Mouse (Mus musculus) retina, postnatal 1 day (tissue): ENCODE results near the gene Acp7.
"Not testable (repeated sequence)": the region's sequence is repeated elsewhere in the genome, so short reads cannot be mapped to it uniquely, and the experiment has no call there.

Experiments
- DNase-seq: peaks from one replicate; pipeline ENCODE4 v3.0.0-alpha.2; 2012

Acp7 gene

GRCm38 (mm10) chr7:28631073-28631472 is at the start of gene Acp7:
Acp7 (minus strand) TSS chr7:28631332.
- DNase-seq = no peak

- DNase-seq = no peak
Observed at GRCm38 (mm10) chr7:28677624-28678023, 46.5 kb upstream of the Acp7 start.

GRCm38 (mm10) chr7:28676811-28677541 is 45.8 kb upstream of the Acp7 start:
- DNase-seq = no peak

- DNase-seq = peak; percentile 51
Observed at GRCm38 (mm10) chr7:28675746-28676145, 44.6 kb upstream of the Acp7 start.

GRCm38 (mm10) chr7:28674994-28675393 is 43.9 kb upstream of the Acp7 start:
- DNase-seq = no peak

- DNase-seq = not testable (repeated sequence)
Observed at GRCm38 (mm10) chr7:28672786-28673185, 41.7 kb upstream of the Acp7 start.

- DNase-seq = no peak
Observed at GRCm38 (mm10) chr7:28672276-28672675, 41.1 kb upstream of the Acp7 start.

- DNase-seq = no peak
Observed at GRCm38 (mm10) chr7:28671172-28671571, 40.0 kb upstream of the Acp7 start.

GRCm38 (mm10) chr7:28665620-28666579 is 34.8 kb upstream of the Acp7 start:
- peak; percentile 53 for DNase-seq

- no peak for DNase-seq
Observed at GRCm38 (mm10) chr7:28656430-28656829, 25.3 kb upstream of the Acp7 start.

- DNase-seq = no peak
Observed at GRCm38 (mm10) chr7:28651157-28651556, 20.0 kb upstream of the Acp7 start.

- peak; percentile 52 for DNase-seq
Observed at GRCm38 (mm10) chr7:28647016-28647415, 15.9 kb upstream of the Acp7 start.

- DNase-seq = no peak
Observed at GRCm38 (mm10) chr7:28645947-28646475, 14.9 kb upstream of the Acp7 start.

- DNase-seq = no peak
Observed at GRCm38 (mm10) chr7:28645366-28645765, 14.2 kb upstream of the Acp7 start.

GRCm38 (mm10) chr7:28641546-28641945 is 10.4 kb upstream of the Acp7 start:
- no peak for DNase-seq

- no peak for DNase-seq
Observed at GRCm38 (mm10) chr7:28637511-28637910, 6.4 kb upstream of the Acp7 start.

GRCm38 (mm10) chr7:28634128-28634527 is 3.0 kb upstream of the Acp7 start:
- DNase-seq = no peak

- DNase-seq = no peak
Observed at GRCm38 (mm10) chr7:28624791-28625190, 6.3 kb downstream of the Acp7 start.

- DNase-seq = no peak
Observed at GRCm38 (mm10) chr7:28619098-28619715, 11.9 kb downstream of the Acp7 start.

GRCm38 (mm10) chr7:28605951-28606350 is 25.2 kb downstream of the Acp7 start:
- DNase-seq = no peak

- DNase-seq = not testable (repeated sequence)
Observed at GRCm38 (mm10) chr7:28603788-28604187, 27.3 kb downstream of the Acp7 start.

- no peak for DNase-seq
Observed at GRCm38 (mm10) chr7:28603136-28603535, 28.0 kb downstream of the Acp7 start.

GRCm38 (mm10) chr7:28601668-28602067 is 29.5 kb downstream of the Acp7 start:
- DNase-seq = peak; percentile 80
